Mouse (Mus musculus): ENCODE results near the gene Tbc1d23. TPM values are rescaled to one million over a fixed set of nuclear protein-coding genes. Genes with fewer than 3 reads are reported as not detected.

The Tbc1d23 gene
- polyA plus RNA-seq (2015; fragmentation: Nextera tagmentation; extraction: Ambion mirVana) = 32.9 and 33.6 TPM in 2 replicates

DNA sequence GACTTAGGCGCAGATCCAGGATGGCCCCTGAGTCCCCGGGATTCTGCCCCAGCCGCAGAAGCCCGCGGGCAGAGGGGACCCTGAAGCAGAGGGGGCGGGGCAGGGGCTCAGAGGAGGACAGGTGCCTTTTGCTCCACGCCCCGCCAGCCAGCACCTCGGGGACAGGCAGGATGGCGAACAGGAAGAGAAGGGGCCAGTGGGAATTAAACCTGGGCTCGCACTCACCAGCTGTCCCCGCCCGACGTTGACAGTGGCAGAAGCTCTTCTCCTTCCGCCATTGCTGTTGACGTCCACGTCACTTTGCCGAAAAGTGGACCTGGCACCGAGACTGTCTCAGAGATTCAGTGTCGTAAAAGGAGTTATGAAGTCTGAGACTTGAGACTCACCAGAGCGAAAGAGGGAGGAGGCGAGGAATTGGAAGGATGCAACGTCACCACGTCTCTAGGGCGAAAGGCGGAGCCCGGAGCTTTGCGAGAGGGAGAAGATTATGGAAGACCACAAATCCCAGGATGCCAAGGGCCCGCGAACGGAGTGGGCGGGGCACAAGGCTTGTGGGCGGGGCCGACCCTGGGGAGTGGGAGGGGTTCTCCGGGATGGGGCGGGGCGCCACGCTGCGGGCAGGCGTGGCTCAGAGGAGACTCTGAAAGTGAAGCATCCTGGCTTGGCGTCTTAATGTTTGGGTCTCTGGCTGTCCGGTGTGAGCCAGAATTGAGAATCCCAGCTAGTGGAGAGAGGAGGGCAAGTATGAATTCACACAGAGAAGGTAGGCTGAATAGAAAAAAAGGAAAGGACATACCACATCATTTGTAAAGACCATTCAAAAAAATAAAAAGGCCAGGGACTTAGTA is at the start of gene Tbc1d23:
Tbc1d23 (minus strand) TSS at position 416 of the 848 bp plus-strand sequence.
- H3K27me3 ChIP-seq = no peaks in the 10 kb centered on the region
- ATAC-seq (ENCODE audit: insufficient number of reproducible peaks, insufficient read depth, low FRiP score, low TSS enrichment, low read depth) = peak; percentile 97
- H3K36me3 ChIP-seq = no peaks in the 10 kb centered on the region
- WGBS = under 1% methylated on average over 42 of the region's 42 CpGs
- H3K27ac ChIP-seq = peak within 1 kb of the TSS; percentile 83
- H3K9ac ChIP-seq = peak within 1 kb of the TSS; percentile 87
- no peaks in the 10 kb centered on the region for H3K9me3 ChIP-seq
- peak within 1 kb of the TSS; percentile 96 for H3K4me3 ChIP-seq
- peaks cover 17% of the 10 kb centered on the region for H3K4me1 ChIP-seq
- peak within 1 kb of the TSS; percentile 70 for H3K4me2 ChIP-seq

GRCm38 (mm10) chr16:57280221-57281217 is 49.2 kb upstream of the Tbc1d23 start:
- Histone ChIP-seq H3K36me3 (no peaks in the 10 kb centered on the region), H3K4me3 (no peak overlapping the region), H3K27ac (no peak overlapping the region), H3K9me3 (no peaks in the 10 kb centered on the region), H3K9ac (no peak overlapping the region), H3K4me2 (no peak overlapping the region), H3K4me1 (no peaks in the 10 kb centered on the region), H3K27me3 (no peaks in the 10 kb centered on the region)
- ATAC-seq (ENCODE audit: insufficient number of reproducible peaks, insufficient read depth, low FRiP score, low TSS enrichment, low read depth) = no peak
- WGBS = 90% methylated on average over 31 of the region's 31 CpGs

DNA sequence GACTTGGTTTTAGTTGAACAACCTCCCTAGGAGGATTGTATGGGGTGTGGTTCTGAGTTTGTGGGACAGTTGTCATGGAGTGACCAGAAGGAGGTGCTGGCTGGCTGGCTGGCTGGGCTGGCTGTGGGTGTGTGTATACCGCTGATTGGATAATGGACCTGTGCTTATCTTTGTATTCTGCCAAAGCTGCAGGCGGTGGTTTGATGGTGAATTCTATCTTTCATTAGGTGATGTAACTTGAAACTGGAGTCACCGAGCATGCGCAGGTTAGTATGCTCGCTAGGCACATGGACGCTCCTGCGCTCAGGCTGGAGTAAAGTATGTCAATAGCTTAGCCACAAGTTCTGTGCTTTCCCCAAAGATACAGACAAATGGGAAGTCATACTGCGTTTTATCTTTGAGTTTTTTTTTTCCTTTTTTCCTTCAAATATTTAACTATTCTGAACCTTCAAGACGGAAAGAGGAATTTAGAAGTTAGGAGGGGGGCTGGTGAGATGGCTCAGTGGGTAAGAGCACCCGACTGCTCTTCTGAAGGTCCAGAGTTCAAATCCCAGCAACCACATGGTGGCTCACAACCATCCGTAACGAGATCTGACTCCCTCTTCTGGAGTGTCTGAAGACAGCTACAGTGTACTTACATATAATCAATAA is 47.8 kb upstream of the Tbc1d23 start:
- WGBS = 82% methylated on average over 12 of the region's 12 CpGs
- Histone ChIP-seq H3K36me3 (no peaks in the 10 kb centered on the region), H3K4me1 (no peaks in the 10 kb centered on the region), H3K27me3 (no peaks in the 10 kb centered on the region), H3K4me2 (no peak overlapping the region), H3K9me3 (no peaks in the 10 kb centered on the region), H3K4me3 (no peak overlapping the region), H3K9ac (no peak overlapping the region), H3K27ac (no peak overlapping the region)
- no peak for ATAC-seq (ENCODE audit: insufficient number of reproducible peaks, insufficient read depth, low FRiP score, low TSS enrichment, low read depth)

GRCm38 (mm10) chr16:57269751-57270150 is 38.4 kb upstream of the Tbc1d23 start:
- whole genome bisulfite sequencing = 95% methylated on average over 13 of the region's 13 CpGs
- H3K4me2 ChIP-seq = no peak overlapping the region
- peaks cover 15% of the 10 kb centered on the region for H3K4me1 ChIP-seq
- H3K36me3 ChIP-seq = no peaks in the 10 kb centered on the region
- no peak overlapping the region for H3K4me3 ChIP-seq
- H3K9ac ChIP-seq = no peak overlapping the region
- ATAC-seq (ENCODE audit: insufficient number of reproducible peaks, insufficient read depth, low FRiP score, low TSS enrichment, low read depth) = no peak
- no peaks in the 10 kb centered on the region for H3K27me3 ChIP-seq
- no peaks in the 10 kb centered on the region for H3K9me3 ChIP-seq
- H3K27ac ChIP-seq = no peak overlapping the region

DNA sequence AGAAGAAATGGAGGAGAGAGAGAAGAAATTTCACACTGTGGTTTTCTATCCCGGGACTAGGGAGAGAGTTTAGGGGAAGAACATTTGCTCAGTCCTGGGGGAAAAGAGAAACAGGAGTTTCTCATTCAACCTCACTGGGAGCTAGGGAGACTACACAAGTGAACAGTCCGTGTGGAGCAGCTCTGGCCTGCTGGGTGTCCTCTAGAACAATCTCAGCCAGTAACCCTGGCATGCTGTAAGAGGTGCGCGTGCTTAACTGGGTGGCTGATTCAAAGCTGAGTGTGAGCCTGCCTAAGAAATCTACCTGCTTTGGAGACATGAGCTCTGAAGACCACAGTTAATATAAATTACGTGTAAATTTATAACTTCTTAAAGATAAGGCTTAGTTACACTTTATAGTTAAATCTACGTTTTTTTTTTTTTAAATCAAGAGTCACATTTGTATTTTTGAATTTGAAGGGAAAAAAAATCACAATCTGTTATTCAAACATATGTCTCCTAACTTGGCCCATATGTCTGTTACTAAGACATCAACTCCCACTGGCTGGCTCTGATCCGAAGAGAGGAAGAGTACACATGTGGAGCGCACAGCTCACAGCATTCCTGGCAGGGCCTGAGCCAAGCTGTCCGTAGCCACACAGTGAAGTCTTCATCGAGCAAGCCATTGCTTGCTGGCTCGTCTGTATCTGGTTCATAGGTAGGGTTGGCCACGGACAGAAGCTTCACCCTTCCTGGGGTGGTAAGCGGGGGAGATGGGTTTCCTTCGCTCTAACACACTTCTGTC is 36.9 kb upstream of the Tbc1d23 start:
- Histone ChIP-seq H3K36me3 (no peaks in the 10 kb centered on the region), H3K9ac (no peak overlapping the region), H3K9me3 (no peaks in the 10 kb centered on the region), H3K4me1 (peaks cover 15% of the 10 kb centered on the region), H3K27ac (no peak overlapping the region), H3K4me2 (no peak overlapping the region), H3K27me3 (no peaks in the 10 kb centered on the region), H3K4me3 (no peak overlapping the region)
- 73% methylated on average over 14 of the region's 14 CpGs for WGBS
- ATAC-seq (ENCODE audit: insufficient number of reproducible peaks, insufficient read depth, low FRiP score, low TSS enrichment, low read depth) = no peak

DNA sequence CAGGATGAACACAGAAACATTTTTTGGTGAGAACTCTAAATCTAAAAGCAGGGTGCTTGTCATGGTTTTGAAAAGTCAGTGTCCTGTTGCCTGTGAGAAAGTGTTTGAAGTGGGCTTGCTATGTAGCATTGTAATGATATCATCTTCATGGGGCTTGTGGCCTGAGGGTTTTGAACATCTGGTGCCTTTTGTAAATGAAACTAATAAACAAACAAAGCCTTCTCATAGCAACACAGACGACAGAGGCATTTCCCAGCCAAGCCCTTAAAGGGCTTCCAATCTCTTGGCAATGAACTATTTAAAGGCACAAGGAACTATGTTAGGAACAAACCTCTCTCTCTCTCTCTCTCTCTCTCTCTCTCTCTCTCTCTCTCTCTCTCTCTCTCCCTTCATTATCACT is 35.8 kb upstream of the Tbc1d23 start:
- Histone ChIP-seq H3K4me1 (peaks cover 15% of the 10 kb centered on the region), H3K4me2 (no peak overlapping the region), H3K36me3 (no peaks in the 10 kb centered on the region), H3K9ac (no peak overlapping the region), H3K4me3 (no peak overlapping the region), H3K9me3 (no peaks in the 10 kb centered on the region), H3K27me3 (no peaks in the 10 kb centered on the region), H3K27ac (peak overlapping the region; percentile 12; the same call in 1 of the 2 replicates)
- no peak for ATAC-seq (ENCODE audit: insufficient number of reproducible peaks, insufficient read depth, low FRiP score, low TSS enrichment, low read depth)
- WGBS = 6% methylated on average over 1 of the region's 1 CpGs

GRCm38 (mm10) chr16:57260152-57260551 is 28.8 kb upstream of the Tbc1d23 start:
- Histone ChIP-seq H3K27ac (no peak overlapping the region), H3K4me1 (no peaks in the 10 kb centered on the region), H3K4me2 (no peak overlapping the region), H3K27me3 (no peaks in the 10 kb centered on the region), H3K9me3 (no peaks in the 10 kb centered on the region), H3K9ac (no peak overlapping the region), H3K36me3 (no peaks in the 10 kb centered on the region), H3K4me3 (no peak overlapping the region)
- WGBS = 82% methylated on average over 10 of the region's 10 CpGs
- ATAC-seq (ENCODE audit: insufficient number of reproducible peaks, insufficient read depth, low FRiP score, low TSS enrichment, low read depth) = no peak

DNA sequence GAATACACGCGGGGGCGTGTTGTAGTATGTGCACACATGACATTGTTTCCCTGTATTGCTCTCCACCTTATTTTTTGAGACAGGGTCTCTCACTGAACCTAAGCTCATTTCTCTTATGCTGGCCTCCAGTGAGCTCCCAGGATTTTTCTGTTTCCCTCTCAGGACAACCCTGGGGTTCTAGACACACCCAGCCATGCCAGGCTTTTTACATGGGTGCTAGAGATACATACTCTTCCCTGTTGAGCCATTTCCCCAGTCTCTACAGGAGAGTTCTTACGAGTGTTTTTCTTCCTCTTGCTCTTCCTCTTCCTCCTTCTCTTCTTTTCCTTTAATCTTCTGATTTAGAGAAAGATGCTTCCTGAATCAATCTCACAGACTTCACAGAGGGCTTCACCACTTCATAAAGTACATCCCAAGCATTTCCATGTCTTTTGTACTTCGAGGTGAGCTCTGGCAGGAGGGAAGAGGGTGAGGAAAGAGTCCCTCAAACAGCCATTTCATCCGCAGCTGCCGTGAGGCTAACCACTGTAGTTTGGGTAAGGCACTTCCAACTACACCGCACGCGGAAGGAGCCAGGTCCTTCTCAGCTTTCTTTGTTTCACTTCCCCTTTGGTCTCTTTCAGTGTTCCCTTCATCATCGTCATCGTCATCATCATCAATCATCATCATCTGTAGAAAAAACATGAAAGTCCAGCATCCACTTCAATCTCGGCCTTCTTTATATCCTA is 28.2 kb upstream of the Tbc1d23 start:
- Histone ChIP-seq H3K9me3 (no peaks in the 10 kb centered on the region), H3K4me3 (no peak overlapping the region), H3K9ac (no peak overlapping the region), H3K4me1 (no peaks in the 10 kb centered on the region), H3K27me3 (no peaks in the 10 kb centered on the region), H3K4me2 (no peak overlapping the region), H3K36me3 (no peaks in the 10 kb centered on the region), H3K27ac (no peak overlapping the region)
- no peak for ATAC-seq (ENCODE audit: insufficient number of reproducible peaks, insufficient read depth, low FRiP score, low TSS enrichment, low read depth)
- 90% methylated on average over 13 of the region's 13 CpGs for WGBS

DNA sequence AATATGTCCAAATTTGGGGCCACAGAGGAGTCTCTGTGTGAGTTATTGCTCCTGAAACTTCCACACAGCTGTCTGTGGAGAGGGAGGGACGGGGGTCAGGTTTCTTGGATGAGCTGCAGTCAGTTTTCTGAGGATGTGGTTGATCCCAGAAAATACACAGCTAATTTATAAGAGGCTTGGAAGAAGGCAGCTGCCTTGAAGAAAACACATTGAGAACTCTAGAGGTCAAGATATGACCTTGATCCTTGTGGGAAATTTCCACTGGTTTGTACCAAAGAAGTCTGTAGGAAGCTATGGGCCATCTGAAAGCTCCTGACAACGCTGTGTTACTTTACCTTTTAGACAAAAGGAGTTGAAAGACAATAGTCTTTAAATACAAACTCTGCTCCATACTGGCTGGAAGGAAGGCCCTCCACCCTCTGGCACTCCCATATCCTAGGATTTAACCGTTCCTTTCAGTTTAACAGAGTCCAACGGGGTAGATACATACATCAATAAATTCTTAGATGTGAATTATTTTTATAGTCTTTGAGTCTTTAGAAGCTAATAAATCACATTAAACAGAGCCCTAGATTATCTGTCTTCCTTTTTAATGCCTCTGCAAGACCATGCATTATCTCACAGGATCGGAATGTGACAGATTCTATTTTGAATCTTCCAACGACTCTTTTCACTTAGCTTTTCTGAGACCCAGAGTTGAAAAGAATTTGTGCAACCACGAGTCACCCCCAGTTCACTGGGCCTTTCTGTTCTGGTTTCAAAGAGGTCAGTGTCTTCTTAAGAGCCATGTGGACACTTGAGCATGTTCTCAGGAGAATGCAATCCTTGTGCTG is 20.5 kb upstream of the Tbc1d23 start:
- Histone ChIP-seq H3K27me3 (no peaks in the 10 kb centered on the region), H3K36me3 (no peaks in the 10 kb centered on the region), H3K4me1 (no peaks in the 10 kb centered on the region), H3K27ac (no peak overlapping the region; the same call in 1 of the 2 replicates), H3K4me2 (no peak overlapping the region), H3K9me3 (no peaks in the 10 kb centered on the region), H3K4me3 (no peak overlapping the region), H3K9ac (no peak overlapping the region)
- ATAC-seq (ENCODE audit: insufficient number of reproducible peaks, insufficient read depth, low FRiP score, low TSS enrichment, low read depth) = no peak
- WGBS = 52% methylated on average over 7 of the region's 7 CpGs

DNA sequence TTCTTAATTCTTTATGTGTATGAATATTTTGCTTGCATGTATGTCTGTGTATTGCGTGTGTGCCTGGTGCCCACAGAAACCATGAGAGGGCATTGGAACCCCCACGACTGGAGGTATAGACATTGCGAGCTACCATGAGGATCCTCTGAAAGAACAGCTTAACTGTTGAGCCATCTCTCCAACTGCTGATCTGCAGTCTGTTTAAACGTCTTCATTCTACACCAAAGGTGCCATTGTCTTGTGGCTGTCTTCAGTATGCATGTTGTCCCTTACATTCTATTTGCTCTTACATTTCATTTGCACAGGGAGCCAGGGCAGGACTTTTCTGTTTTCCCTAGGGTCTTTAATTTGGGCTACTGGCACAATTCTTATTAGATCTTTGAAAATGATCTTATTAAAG is 19.7 kb upstream of the Tbc1d23 start:
- H3K4me3 ChIP-seq = no peak overlapping the region
- ATAC-seq (ENCODE audit: insufficient number of reproducible peaks, insufficient read depth, low FRiP score, low TSS enrichment, low read depth) = no peak
- 89% methylated on average over 4 of the region's 4 CpGs for WGBS
- no peaks in the 10 kb centered on the region for H3K36me3 ChIP-seq
- H3K27me3 ChIP-seq = no peaks in the 10 kb centered on the region
- no peaks in the 10 kb centered on the region for H3K4me1 ChIP-seq
- no peaks in the 10 kb centered on the region for H3K9me3 ChIP-seq
- H3K9ac ChIP-seq = no peak overlapping the region
- no peak overlapping the region for H3K27ac ChIP-seq
- H3K4me2 ChIP-seq = no peak overlapping the region

All from embryonic facial prominence, embryonic 13.5 days (tissue).